Mouse (Mus musculus) hindbrain, embryonic 16.5 days (tissue): ENCODE measurements around the gene Hvcn1. TPM values are rescaled to one million over a fixed set of nuclear protein-coding genes. Genes with fewer than 3 reads are reported as not detected.

Experiments used
- polyA plus RNA-seq: library from polyadenylated mRNA; unstranded; fragments of >200 nt; fragmentation: Nextera tagmentation; extraction: Ambion mirVana; gene quantifications from 2 replicates; pipeline ENCODE4 v1.2.1, GENCODE M21; 2015

Gene Hvcn1
- polyA plus RNA-seq, 1 experiment from 2014 or later, result 1.1 TPM

Other genes starting within 250 kb of the Hvcn1 start
- 16.7 and 18.7 TPM in 2 replicates for gene Cux2, start 156.7 kb upstream of the Hvcn1 start, polyA plus RNA-seq
- gene Myl2, start 105.9 kb upstream of the Hvcn1 start, polyA plus RNA-seq, result 1.9 and 2.7 TPM in 2 replicates
- 0.19 and 0.20 TPM in 2 replicates for gene Ccdc63, start 66.0 kb upstream of the Hvcn1 start, polyA plus RNA-seq
- gene Ppp1cc, start 48.5 kb upstream of the Hvcn1 start, polyA plus RNA-seq, result 182 and 185 TPM in 2 replicates
- 5.3 and 6.0 TPM in 2 replicates for gene Tctn1, start 57.7 kb downstream of the Hvcn1 start, polyA plus RNA-seq
- gene Pptc7, start 77.6 kb downstream of the Hvcn1 start, polyA plus RNA-seq, result 6.5 and 8.1 TPM in 2 replicates
- 17.7 and 20.1 TPM in 2 replicates for gene Rad9b, start 147.4 kb downstream of the Hvcn1 start, polyA plus RNA-seq
- 314 and 353 TPM in 2 replicates for gene Vps29, start 147.6 kb downstream of the Hvcn1 start, polyA plus RNA-seq
- 35.3 and 40.9 TPM in 2 replicates for gene Gpn3, start 165.1 kb downstream of the Hvcn1 start, polyA plus RNA-seq
- 132 and 140 TPM in 2 replicates for gene Fam216a, start 165.6 kb downstream of the Hvcn1 start, polyA plus RNA-seq
- gene Arpc3, start 185.1 kb downstream of the Hvcn1 start, polyA plus RNA-seq, result 139 and 158 TPM in 2 replicates
- 47.3 and 51.2 TPM in 2 replicates for gene Anapc7, start 214.9 kb downstream of the Hvcn1 start, polyA plus RNA-seq